25 mouse cellular contexts compared by ENCODE assay signal in the genomic region with DNA sequence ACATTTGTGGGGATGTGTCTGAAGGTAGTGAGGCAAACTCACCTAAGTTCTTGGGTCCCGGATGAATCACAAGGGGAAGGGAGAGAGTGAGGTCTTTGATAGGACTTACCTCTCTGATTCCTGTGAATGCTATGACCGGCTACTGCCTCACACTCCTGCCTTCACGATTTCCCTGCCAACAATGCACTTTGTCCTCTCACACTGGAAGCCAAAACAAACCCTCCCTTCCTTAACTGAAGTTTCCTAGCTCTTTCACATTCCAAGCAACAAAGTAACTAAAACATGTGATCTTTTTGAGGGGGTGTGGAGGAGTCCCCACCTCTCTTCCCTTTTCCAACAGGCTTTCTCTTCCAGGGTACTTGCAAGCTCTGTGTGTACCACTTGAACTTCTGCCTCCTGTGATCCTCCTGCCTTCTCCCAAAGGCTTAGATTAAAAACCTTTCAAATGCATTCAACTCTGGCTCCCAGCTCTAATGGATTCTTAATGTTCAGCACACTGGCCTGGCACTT. TPM values are rescaled to one million over a fixed set of nuclear protein-coding genes. Genes with fewer than 3 reads are reported as not detected.
DNase-seq lines count a peak whose midpoint lies in the region; ATAC-seq and TF ChIP-seq lines count a peak whose summit lies in the region.
"Had no signal": no experiment of that assay in that cellular context is flagged by ENCODE, and none has a peak within 500 bp of the region (broad histone marks: within the 10 kb centered on the region; RNA-seq: fewer than 3 reads in every experiment).

No protein-coding gene starts in this region.

- ATAC-seq in liver, postnatal 0 days = no peak
- no peak for ATAC-seq in hindbrain, embryonic 16.5 days
- ATAC-seq: forebrain, postnatal 0 days; inflammation-experienced regulatory T-cells, adult 6 months; midbrain, embryonic 15.5 days had no signal

- H3K27me3 ChIP-seq in liver, adult 2 months (ENCODE audit: control insufficient read depth, insufficient read depth, low read length) = no peaks in the 10 kb centered on the region
- H3K27me3 ChIP-seq in liver, postnatal 0 days (ENCODE audit: insufficient read depth, low read length) = no peaks in the 10 kb centered on the region
- H3K27me3 ChIP-seq in hindbrain, embryonic 16.5 days (replicated peaks; ENCODE audit: control insufficient read depth, insufficient read depth, low read length) = no peaks in the 10 kb centered on the region
- H3K27me3 ChIP-seq: hindbrain, embryonic 13.5 days; midbrain, embryonic 15.5 days; neural tube, embryonic 13.5 days had no signal

- H3K36me3 ChIP-seq in liver, adult 2 months (ENCODE audit: control insufficient read depth, insufficient read depth, low read length) = peaks cover 27% of the 10 kb centered on the region
- H3K36me3 ChIP-seq in liver, postnatal 0 days (replicated peaks; ENCODE audit: insufficient read depth, low read length) = peaks cover 18% of the 10 kb centered on the region
- peaks cover 8% of the 10 kb centered on the region for H3K36me3 ChIP-seq in hindbrain, embryonic 16.5 days (ENCODE audit: control insufficient read depth, insufficient read depth, low read length)

- H3K79me2 ChIP-seq in liver, adult 2 months (ENCODE audit: control insufficient read depth, insufficient read depth, low read length) = no peaks in the 10 kb centered on the region

- TF ChIP-seq EP300 in liver, postnatal 0 days (IDR thresholded peaks at IDR 0.05; ENCODE audit: low read depth) = no peak

- no peak overlapping the region for H3K4me3 ChIP-seq in liver, adult 2 months (ENCODE audit: insufficient read depth, low read depth, low read length)
- no peak overlapping the region for H3K4me3 ChIP-seq in liver, postnatal 0 days (ENCODE audit: low read depth, low read length)
- no peak overlapping the region for H3K4me3 ChIP-seq in hindbrain, embryonic 16.5 days (ENCODE audit: low read length)
- H3K4me3 ChIP-seq: forebrain, embryonic 10.5 days; heart, adult 2 months; hindbrain, embryonic 13.5 days; midbrain, embryonic 15.5 days; myocyte; neural tube, embryonic 13.5 days had no signal

- peak; percentile 76 for DNase-seq in liver, adult 2 months (ENCODE audit: extremely low read depth, low read depth, low spot score)
- DNase-seq in liver, postnatal 0 days = no peak
- DNase-seq in lung, adult 18-20 months = peak; percentile 47 to 66
- DNase-seq in lung, postnatal 25 days (ENCODE audit: low spot score) = peak; percentile 63
- no peak for DNase-seq in spleen, postnatal 10 days (ENCODE audit: low spot score in 2 of 2)
- no peak for DNase-seq in frontal cortex, adult 2 months (ENCODE audit: extremely low spot score in 1 of 2, low spot score in 1 of 2)
- DNase-seq: adrenal gland, adult 8-10 months; cerebellum, adult 11-12 months; cerebellum, postnatal 10 days; forebrain, postnatal 0 days; gastrocnemius, postnatal 36 days; heart, adult 2 months; heart, postnatal 36 days; layer of hippocampus, adult 9-11 months; right cerebral cortex, adult 18-20 months; right cerebral cortex, postnatal 4 days; thymus, postnatal 14 days had no signal

- H3K4me1 ChIP-seq in liver, adult 2 months (ENCODE audit: control insufficient read depth, insufficient read depth, low read length) = peaks cover 5% of the 10 kb centered on the region
- peaks cover 8% of the 10 kb centered on the region for H3K4me1 ChIP-seq in liver, postnatal 0 days (ENCODE audit: insufficient read depth)
- H3K4me1 ChIP-seq in hindbrain, embryonic 16.5 days (ENCODE audit: control insufficient read depth, insufficient read depth, low read depth, low read length) = peaks cover 12% of the 10 kb centered on the region

- TF ChIP-seq POLR2A in liver, adult 2 months (IDR thresholded peaks at IDR 0.05; ENCODE audit: extremely low read depth, insufficient read depth, low read length) = no peak

- H3K9ac ChIP-seq in liver, adult 2 months (ENCODE audit: low read depth, low read length) = no peak overlapping the region
- H3K9ac ChIP-seq in liver, postnatal 0 days (replicated peaks) = no peak overlapping the region
- H3K9ac ChIP-seq in hindbrain, embryonic 16.5 days (ENCODE audit: low read depth, low read length) = no peak overlapping the region
- H3K9ac ChIP-seq: forebrain, postnatal 0 days; hindbrain, embryonic 13.5 days; liver, embryonic 14.5 days; midbrain, embryonic 15.5 days; neural tube, embryonic 13.5 days had no signal

- no peak for TF ChIP-seq CTCF in liver, adult 2 months (IDR thresholded peaks at IDR 0.05; ENCODE audit: low read depth, low read length)
- TF ChIP-seq CTCF in liver, postnatal 0 days (IDR thresholded peaks at IDR 0.05; ENCODE audit: low read depth) = no peak

- 39% methylated on average over 3 of the region's 3 CpGs for WGBS in liver, adult 2 months
- 63% methylated on average over 3 of the region's 3 CpGs for WGBS in liver, postnatal 0 days (ENCODE audit: insufficient replicate concordance)
- 93% methylated on average over 3 of the region's 3 CpGs for WGBS in hindbrain, embryonic 16.5 days

- 0 out of 2 replicates have a peak overlapping the region, but pooled peaks have one; percentile 45 for H3K27ac ChIP-seq in liver, adult 2 months (replicated peaks; ENCODE audit: insufficient read depth, low read depth, low read length)
- H3K27ac ChIP-seq in liver, postnatal 0 days (ENCODE audit: low read depth) = no peak overlapping the region
- no peak overlapping the region for H3K27ac ChIP-seq in hindbrain, embryonic 16.5 days (ENCODE audit: low read depth, low read length)
- H3K27ac ChIP-seq: forebrain, embryonic 10.5 days; heart, adult 2 months; hindbrain, embryonic 13.5 days; liver, embryonic 14.5 days; midbrain, embryonic 15.5 days; neural tube, embryonic 13.5 days had no signal

- H3K4me2 ChIP-seq in liver, postnatal 0 days (ENCODE audit: low read depth, low read length) = no peak overlapping the region
- no peak overlapping the region for H3K4me2 ChIP-seq in hindbrain, embryonic 16.5 days (ENCODE audit: low read length)
- H3K4me2 ChIP-seq: hindbrain, embryonic 13.5 days; midbrain, embryonic 15.5 days; neural tube, embryonic 13.5 days had no signal

- no peaks in the 10 kb centered on the region for H3K9me3 ChIP-seq in liver, postnatal 0 days (ENCODE audit: low read length)
- H3K9me3 ChIP-seq in hindbrain, embryonic 16.5 days (ENCODE audit: control insufficient read depth, low read length) = no peaks in the 10 kb centered on the region
- H3K9me3 ChIP-seq: forebrain, embryonic 10.5 days; hindbrain, embryonic 13.5 days; midbrain, embryonic 15.5 days; neural tube, embryonic 13.5 days had no signal

RNA-seq across cellular contexts. Expression of a gene that starts 3.7 kb away (rescaled TPM):
- 13.2 and 16.0 TPM in 2 replicates for total RNA-seq in liver, adult 2 months (2014; rRNA removed)
- 9.5 and 10.1 TPM in 2 replicates for polyA plus RNA-seq in liver, adult 2 months (2012; rRNA removed)
- polyA plus RNA-seq in liver, postnatal 0 days (2015; fragmentation: Nextera tagmentation; extraction: Ambion mirVana) = 8.1 and 8.2 TPM in 2 replicates
- 24.5 and 28.2 TPM in 2 replicates for polyA plus RNA-seq in frontal cortex, adult 2 months (2012; rRNA removed)
- polyA plus RNA-seq in hindbrain, embryonic 16.5 days (2015; fragmentation: Nextera tagmentation; extraction: Ambion mirVana) = 38.3 and 39.6 TPM in 2 replicates

RNA-seq across cellular contexts. Expression of a gene that starts 3.8 kb away (rescaled TPM):
- 57.9 and 73.6 TPM in 2 replicates for total RNA-seq in liver, adult 2 months (2014; rRNA removed)
- 18.9 and 22.8 TPM in 2 replicates for polyA plus RNA-seq in liver, adult 2 months (2012; rRNA removed)
- 28.4 and 33.0 TPM in 2 replicates for polyA plus RNA-seq in liver, postnatal 0 days (2015; fragmentation: Nextera tagmentation; extraction: Ambion mirVana)
- 34.4 and 39.3 TPM in 2 replicates for polyA plus RNA-seq in frontal cortex, adult 2 months (2012; rRNA removed)
- polyA plus RNA-seq in hindbrain, embryonic 16.5 days (2015; fragmentation: Nextera tagmentation; extraction: Ambion mirVana) = 49.4 and 54.9 TPM in 2 replicates

Comparison
In these comparisons a context has a peak if more than half of its experiments do, and no peak if none do; other contexts are left out.
1. DNase-seq: peak in liver, adult 2 months (single experiment), lung, adult 18-20 months (2 of 2) and lung, postnatal 25 days (single experiment); none in liver, postnatal 0 days (single experiment), spleen, postnatal 10 days (0 of 2) and frontal cortex, adult 2 months (0 of 2).